Mouse (Mus musculus) MEL-GATA-1-ER (cell line): ENCODE measurements around the gene Mdm2.
"Not testable (repeated sequence)": the region's sequence is repeated elsewhere in the genome, so short reads cannot be mapped to it uniquely, and the experiment has no call there.

Experiments
- DNase-seq: peaks from one replicate; pipeline ENCODE4 v3.0.0-alpha.2; 2012; ENCODE audit warnings: low read depth; ENCODE audit errors: extremely low read depth

The Mdm2 gene

DNA sequence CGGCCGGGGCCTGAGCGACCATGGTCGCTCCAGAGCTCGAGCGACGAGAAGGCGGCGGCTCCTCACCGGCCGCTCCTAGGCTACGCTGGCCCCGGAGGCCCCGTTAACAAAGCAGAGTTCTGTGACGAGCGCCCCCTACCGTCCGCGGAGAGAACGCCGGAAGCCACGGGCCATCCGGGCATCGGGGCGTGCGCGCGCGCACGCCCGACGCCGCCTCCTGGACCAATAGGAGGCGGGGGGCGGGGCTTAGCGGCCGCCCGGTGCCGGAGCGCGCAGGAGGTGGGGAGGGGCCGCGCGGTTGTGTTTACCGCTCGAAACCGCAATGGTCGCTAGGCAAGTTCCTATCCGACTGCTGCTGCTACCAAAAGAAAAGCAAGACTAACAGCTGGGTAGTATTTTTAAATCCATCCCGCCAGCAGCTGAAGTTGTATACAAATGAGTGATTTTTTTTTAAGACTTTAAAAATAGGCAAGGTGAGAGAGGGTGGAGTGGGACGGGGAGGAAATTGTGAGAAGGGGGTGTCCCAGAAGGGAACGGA lies at the start of gene Mdm2:
Gene Mdm2, minus strand, starts transcription at position 155 of the 538 bp plus-strand sequence.
- peak; percentile 67 for DNase-seq

DNA sequence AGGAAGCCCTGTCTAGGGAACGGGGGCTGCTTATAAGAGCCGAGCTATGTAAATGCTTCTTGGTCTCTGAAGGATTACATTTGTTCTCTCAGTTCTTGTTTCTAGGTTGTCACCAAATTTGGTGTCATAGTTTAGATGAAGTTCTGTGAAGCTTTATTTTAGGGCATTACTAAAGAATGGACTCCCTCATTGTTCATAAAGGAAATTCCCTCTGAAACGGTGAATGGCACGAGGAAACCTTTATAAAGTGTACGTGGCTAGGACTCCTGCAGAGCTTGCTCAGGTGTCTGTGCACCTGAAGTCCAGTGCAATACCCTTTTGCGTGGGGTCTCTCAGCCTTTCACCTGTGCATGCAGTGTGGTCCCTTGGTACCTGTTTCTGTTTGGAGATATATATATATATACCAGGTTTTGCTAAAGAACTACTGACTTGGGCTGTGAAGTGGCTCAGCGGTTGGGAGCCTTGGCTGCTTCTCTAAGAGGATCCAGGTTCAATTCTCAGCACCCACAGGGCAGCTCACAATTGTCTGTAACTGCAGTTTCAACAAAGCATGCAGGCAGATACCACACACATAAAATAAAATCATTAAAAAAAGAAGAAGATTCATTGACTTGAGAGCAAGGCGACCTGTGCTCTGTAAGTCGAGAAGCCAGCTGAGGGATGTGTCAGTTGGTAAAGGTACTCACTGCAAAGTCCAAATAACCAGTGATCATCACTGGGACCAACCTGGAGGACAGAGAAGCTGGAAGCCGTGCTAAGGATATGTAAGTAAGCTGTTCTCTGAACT lies 49.5 kb upstream of the Mdm2 start:
- DNase-seq: no peak

DNA sequence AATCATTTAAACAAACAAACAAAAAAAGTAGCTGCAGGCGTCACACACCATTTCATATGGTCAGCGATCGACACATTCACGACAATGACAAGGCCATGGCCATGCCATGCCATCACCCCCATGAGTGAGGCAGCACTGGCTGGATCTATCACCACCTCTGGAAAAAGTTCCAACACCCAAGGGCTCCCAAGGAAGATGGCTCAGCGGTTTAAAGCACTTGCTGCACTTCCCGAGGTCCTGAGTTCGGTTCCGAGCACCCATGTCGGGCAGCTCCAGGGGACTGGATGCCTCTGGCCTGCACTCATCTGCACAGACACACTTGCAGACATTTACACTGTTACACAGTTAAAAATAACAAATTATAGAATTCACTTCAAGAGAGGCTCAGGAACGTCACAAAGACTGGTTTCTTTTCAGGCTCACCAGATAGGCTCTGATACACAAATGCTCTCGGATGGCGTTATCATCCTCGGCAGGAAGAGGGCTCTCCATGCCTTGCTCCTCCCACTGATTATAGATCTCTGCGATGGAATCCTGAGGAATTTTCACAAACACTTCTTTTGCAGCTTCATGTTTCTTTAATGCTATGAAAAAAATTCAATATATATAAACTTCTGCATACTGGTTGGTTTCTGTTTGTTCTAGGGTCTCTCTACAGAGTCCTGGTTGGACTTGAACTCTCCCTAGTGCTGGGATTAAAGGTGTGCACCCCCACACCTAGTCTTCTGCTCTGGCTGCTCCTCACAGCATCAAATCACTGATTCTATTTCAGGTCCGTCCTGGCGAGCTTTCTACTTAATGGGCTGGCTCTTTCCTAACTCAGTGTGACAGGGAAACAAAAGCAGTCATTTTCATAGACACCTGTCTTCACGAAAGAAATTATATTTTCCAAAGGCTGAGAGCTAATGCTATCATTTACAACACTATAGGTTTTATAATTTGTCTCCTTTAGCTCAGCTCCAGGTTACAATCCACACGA lies 48.5 kb upstream of the Mdm2 start:
- DNase-seq: no peak

DNA sequence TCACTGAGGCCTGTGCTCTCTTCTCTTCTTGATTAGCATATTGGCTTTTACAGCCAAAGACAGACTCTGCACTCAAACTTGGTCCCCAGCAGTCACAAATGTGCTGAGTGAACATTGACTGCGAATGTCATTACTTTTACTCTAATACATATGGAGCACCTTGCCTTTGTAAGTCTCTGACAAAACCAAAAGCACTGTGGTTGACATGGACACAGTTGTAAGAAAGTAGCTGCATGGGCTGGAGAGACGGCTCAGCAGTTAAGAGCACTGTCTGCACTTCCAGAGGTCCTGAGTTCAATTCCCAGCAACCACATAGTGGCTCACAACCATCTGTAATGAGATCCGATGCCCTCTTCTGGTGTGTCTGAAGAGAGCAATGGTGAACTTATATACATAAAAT lies 47.8 kb upstream of the Mdm2 start:
- DNase-seq: not testable (repeated sequence)

DNA sequence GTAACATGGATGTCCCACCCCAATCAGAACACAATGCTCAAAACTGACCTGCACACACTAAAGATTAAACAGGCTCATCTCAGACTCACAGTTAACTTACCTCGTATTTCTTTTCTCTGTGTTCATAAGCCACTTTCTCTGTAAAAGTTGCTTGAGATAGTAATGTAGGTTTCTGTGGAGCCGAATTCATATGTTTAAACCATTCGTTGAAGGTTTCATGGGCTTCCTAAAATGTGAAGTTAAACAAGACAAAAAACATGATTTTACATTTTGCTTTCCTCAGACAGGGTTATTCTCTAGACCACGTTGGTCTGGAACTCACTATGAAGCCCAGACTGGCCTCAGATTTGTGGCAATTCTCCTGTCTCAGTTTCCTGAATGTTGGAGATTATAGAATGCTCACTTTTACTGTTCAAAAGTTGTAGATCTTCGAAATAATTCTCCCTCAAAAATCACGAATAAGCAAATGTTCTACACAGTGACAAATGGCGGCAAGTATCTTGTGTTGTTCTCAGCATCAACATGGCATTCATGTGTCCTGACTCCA lies 47.3 kb upstream of the Mdm2 start:
- no peak for DNase-seq

DNA sequence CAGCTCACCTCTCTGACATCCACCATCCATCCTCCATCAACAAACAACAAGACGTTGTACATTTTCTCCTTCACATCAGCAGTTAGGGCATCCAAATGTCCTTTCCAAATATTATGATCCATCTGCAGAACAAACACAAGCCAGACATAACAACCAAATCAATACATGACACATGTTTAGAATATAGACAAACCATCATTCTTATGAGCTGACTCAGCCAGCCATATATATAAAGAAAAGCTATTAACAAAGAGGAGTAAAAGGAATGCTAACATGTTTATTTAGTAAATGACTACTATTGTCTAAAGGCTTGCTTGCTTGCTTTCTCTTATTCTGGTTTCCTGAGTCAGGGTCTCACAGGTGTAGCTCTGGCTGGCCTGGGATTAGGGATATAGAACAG lies 46.7 kb upstream of the Mdm2 start:
- DNase-seq: no peak

DNA sequence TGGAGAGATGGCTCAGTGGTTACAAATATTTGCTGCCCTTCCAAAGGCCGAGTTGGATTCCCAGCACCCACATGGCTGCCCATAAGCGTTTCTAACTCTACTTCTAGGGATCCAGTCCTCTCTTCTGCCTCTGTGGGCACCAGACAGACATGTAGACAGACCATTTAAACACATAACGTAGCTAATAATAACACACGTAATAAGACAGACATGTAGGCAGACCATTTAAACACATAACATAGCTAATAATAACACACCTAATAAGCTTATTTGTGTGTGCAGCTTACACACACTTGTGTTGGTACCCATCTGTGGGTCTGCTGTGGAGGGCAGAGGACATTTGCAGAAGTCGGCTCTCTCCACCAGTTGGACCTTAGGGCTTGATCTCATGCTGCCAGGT lies 46.2 kb upstream of the Mdm2 start:
- no peak for DNase-seq

DNA sequence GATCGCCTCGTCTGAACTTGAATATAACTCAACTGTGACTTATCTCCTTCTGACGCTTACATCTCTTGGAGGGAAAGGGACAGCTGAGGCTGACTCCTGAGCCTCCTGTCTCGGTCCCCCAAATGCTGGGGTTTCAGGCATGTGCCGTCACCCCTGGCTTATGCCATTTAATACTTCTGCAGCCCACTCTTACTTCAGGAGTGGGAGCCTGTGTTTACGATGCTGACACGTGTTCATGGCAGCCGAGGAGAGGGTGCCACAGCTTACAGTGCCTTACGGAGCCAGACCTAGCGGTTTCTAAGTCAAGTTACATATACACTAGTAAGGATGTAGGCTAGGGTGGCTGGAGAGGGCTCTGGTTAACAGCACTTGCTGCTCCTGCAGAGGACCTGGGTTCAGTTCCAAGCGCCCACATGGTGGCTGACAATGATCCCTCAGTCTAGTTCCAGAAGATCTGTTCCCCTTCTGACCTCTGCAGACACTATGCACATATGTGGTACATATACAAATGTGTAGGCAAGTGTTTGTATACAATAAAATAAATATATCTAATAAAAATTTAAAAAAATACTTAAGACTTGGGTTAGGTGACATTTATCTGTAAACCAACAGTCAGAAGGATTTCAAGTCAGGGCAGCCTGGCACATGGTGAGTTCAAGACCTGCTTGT lies 45.4 kb upstream of the Mdm2 start:
- no peak for DNase-seq

DNA sequence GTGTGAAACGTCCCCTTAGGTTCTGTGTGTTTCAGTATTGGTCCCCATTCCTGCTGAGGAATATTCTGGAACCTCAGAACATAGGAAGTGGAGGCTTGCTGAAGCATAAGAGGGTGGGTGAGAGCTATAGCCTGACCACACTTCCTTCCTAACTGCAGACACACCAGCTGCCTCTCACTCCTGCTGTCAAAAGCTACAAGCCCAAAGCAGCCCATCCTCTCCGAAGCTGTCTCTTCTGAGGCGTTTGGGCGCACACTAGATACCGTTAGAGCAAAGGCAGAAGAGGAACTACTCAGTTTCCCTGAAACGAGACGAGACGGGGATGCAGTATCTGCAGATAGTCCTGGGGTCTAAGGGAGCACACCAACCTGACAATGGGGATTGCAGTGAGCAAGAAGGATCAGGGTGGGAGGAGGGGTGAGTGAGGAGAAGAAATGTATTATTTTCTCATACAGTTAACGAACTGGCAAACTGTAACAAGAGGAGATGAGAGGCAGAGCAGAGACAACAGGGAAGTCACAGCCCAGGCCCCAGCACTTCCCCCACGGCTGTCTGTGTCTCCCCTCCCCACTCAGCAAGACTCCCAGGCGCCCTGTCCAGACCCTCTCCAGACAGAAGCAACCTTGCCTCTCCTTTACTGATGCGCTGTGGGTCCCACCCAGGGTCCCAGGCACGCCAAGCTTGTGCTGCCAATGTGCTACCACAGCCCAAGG lies 44.7 kb upstream of the Mdm2 start:
- DNase-seq: no peak

DNA sequence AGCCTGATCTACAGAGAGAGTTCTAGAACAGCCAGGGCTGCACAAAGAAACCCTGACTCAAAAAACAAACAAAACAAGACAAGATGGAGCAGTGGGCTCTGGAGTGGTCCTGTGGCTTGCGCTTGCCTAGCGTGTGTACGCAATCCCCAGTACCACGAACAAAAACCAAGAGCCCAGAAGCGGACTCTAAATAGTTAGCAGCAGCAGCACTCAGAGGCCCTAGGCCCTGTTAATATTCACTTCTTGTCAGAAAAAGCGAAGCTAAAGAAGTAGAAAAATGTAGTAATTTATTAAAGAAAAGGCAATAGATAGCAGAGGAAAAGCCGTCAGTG lies 44.0 kb upstream of the Mdm2 start:
- DNase-seq: no peak

DNA sequence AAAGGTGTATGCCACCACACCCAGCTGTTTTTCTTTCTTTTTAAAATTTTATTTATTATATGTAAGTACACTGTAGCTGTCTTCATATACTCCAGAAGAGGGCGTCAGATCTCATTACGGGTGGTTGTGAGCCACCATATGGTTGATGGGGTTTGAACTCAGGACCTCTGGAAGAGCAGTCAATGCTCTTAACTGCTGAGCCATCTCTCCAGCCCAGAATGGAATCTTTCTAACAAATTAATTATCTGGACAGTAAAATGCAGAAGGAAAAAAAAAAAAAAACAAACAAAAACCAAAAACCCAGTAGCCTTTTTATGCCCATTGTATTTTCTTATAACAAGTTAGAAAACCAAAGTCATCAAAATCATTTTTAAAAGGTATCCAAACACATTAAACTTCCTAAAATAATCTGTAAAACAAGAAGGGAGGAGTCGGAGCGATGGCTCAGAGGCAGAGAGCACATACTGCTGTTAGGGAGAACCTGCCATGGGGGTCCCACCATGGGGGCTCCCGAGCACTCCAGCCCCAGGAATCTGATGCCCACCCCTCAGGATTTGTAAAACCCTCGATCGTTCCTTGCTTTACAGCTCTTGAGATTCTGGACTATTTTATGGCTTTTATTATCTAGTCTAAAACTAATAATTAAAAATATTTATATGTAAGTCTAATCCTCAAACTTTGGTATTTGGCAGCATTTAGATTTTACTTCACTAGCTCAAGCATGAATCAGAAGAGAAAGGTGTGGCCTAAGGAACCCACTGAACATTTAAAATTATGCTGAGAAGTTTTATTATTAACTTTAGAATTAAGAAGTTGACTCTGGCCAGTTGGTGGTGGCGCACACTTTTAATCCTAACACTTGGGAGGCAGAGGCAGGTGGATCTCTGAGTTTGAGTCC lies 43.4 kb upstream of the Mdm2 start:
- DNase-seq: no peak

DNA sequence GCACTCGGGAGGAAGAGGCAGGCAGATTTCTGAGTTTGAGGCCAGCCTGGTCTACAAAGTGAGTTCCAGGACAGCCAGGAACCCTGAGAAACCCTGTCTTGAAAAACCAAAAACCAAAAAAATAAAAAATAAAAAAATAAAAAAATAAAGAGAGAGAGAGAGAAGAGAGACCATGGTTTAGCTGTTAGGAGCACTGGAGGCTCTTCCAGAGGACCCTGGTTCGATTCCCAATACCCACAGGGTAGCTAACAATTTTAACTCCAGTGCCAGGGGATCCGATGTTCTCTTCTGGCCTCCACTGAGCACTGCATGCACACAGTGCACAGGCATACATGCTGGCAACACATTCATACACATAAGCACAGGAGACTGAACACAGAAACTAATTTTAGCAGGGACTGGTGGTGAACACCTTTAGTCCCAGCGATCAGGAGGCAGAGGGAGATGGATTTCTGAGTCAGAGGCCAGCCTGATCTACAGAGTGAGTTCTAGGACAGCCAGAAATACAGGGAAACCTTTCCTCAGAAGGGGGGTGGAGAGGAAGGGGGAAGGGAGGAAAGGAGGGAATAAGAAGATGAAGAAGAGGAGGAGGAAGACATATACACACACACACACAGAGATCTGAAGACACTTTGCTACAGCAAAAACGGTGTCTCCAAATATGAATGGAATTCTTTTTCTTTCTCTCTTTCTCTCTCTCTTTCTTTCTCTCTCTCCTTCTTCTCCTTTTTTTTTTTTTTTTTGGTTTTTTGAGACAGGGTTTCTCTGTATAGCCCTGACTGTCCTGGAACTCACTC lies 42.5 kb upstream of the Mdm2 start:
- no peak for DNase-seq

DNA sequence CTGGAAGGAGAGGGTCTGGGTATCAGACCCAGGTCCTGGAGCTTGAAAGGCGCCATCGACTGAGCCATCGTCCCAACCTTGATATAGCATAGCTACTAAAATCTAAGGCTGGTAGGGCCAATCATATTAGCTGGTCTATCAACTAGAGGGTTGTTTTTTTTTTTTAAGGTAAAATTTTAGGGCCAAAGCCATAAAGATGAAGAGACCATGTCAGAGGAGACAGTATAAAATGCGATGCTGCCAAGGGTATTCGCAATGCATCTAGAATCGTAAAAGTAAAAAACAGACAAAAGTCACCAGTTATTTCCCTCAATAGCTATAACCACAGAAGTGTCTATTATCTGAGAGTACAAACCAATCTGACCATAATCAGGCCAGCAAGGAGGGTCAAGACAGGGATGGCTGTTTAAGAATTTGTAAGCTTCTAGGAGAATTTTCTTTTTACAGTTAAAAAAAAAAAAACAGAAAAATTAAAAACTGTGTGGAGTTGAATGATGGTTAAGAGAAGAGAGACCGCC lies 41.8 kb upstream of the Mdm2 start:
- no peak for DNase-seq

DNA sequence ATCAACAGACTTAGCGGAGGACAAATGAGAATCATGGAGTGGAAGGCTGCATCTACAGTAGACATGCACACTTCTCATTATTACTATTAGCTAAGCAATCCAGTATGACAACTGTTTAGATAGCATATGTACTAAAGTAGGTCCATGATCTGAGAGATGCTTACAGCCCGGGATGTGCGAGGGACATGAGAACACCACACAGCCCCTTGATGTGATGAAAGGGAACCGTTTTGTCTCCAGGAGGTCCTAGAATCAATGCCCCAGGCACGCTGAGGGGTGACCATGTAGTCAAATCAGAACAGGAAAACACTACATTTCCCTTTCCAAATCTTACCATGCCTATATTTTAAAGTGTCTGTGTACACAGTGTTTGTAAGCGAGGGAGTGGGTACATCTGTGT lies 41.2 kb upstream of the Mdm2 start:
- DNase-seq: no peak

DNA sequence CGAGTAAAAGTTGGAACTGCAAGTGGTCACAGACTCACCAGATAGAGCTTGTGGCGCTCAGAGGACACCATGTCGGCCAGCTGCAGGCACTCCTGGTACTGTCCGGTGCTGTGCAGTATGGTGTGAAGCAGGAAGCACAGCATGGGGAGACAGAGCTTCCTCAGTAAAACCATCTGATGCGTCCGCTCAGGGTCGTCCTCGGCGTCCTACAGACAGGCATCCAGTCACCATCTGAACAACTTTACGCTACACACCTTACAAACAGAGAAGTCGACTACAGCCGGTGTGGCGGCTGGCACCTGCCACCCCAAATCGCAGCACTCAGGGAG lies 40.7 kb upstream of the Mdm2 start:
- no peak for DNase-seq

DNA sequence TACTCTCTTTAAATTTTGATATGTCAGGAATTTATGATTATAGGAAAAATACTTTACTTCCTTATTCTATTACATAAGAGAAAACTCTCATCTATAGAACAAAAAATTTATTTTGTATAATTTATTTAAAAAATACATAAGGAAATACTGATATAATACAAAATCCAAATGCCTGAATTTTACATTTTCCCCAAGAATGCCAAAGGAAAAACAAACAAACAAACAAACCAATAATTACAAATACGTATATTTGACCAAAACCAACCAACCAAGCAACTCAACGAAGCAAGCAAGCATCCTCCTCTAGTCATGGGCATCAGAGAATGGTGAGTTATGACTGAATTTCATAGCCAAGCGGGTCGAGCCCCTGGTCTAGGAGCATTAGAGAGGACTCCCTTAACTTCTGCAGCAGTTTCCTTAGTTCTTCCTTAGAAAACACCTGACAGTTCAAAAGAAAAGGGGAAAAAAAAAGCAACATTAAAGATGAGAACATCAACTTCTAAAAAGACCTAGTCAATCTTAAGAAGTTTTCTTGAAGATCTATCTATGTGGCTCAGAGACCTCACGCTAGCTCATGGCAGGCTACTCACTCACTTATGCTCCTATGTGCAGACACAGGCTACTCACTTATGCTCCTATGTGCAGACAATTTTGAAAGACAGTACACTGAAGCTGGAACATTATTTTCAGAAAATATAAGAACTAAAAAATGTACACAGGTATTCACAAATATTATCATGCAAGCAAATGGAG lies 40.1 kb upstream of the Mdm2 start:
- DNase-seq: no peak

DNA sequence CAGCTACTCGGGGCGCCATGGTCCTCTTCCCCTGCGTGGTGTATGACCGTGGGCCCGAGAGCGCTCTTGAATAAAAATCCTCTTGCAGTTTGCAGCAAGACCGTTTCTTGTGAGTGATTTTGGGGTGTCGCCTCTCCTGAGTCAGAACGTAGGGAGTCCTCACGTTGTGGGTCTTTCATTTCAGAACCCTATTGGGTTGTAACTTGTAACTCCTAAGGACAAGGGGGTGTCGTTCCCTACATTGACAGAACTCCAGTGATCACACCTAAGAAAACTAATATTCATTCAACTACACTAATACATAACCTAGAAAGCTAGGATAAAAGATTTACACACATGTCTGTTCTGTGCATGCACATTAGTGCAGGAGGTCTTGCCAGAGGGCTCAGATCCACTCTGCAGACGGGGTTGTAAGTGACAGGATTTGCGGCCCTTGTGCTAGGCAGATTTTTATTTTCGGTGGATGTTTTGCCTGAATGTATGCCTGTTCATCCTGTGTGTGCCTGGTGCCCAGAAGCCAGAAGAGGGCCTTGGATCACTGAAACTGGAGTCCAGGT lies 39.3 kb upstream of the Mdm2 start:
- no peak for DNase-seq
